Mouse (Mus musculus): ENCODE data around the gene Dynlt1b.
"Not testable (repeated sequence)": the region's sequence is repeated elsewhere in the genome, so short reads cannot be mapped to it uniquely, and the experiment has no call there.

Gene Dynlt1b

DNA sequence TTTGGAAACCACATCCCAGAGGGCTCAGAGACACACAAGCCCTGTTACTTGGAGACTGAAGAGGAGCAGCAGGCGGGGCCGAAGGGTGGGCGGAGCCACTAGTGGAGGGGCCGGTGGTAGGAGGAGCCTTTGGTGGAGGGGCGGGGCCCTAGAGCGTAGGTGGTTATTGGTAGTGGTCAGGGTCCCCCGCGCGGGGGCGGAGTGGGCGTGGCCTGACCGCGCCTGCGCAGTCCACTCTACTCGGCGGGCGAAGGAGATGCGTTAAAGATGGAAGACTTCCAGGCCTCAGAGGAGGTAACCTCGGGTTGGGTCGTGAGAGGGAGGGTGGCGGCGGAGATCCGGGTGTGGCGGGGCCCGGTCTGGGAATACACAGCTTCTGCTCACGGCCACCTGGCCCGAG lies at the start of gene Dynlt1b:
Gene Dynlt1b, plus strand, starts transcription at position 168 of the 400 bp plus-strand sequence.
- peak; percentile 100 for DNase-seq (ENCODE audit: low spot score in 2 of 2)

GRCm38 (mm10) chr17:6380182-6380841 lies 49.6 kb upstream of the Dynlt1b start:
- not testable (repeated sequence) for DNase-seq (ENCODE audit: low spot score in 2 of 2)

DNA sequence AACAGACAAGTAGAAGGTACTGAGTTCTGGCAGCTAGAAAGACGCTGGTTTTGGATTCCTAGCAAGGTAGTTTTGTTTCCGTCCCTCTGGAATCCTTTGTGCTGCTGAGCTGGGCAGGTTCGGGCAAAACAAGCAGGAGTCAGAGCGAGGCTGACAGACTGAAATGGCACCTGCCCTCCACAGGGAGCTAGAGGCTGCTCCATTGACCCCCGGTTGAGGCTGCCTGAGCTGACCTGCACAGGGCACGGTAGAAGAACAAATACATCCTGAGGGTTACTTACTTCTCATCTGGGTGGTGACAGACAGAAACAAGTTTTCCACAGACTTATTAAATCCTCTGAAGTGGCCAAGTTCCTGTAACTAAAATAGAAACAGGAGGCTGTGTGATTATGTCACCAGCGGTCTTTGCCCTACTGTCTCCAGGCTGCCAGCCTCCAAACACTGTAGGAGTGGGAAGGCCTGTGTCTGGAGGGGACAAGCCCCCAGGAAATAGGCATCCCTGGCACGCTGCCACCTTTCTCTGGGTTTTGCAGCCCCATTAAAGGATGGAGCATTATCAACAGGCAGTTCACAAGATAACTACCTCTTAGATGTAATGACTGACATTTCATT lies 48.7 kb upstream of the Dynlt1b start:
- not testable (repeated sequence) for DNase-seq (ENCODE audit: low spot score in 2 of 2)

- not testable (repeated sequence) for DNase-seq (ENCODE audit: low spot score in 2 of 2)
Measured at GRCm38 (mm10) chr17:6386927-6387326, 43.0 kb upstream of the Dynlt1b start.

DNA sequence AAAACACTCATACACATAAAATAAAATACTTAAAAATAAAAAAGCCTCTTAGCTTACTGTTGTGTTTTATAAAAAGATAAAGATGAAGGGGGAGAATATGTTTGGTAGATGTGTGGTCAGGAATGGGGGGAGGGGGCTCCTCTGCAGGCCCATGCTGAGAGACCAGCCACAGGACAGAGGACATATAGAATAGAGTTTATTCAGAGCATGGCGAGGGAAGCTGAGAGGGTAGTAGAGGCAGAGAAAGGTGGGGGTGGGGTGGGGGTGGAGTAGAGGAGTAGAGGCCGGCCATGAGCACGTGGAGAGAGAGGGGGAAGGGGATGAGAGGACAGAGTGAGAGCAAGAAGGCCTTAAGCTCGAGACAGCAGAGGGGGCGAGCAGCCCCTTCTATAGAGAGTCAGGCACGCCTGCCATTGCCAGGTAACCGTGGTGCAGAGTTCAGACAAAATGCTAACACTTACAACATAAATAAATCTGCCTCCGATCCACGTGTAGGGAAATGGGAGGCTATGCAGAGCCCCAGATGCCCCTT lies 42.5 kb upstream of the Dynlt1b start:
- DNase-seq (ENCODE audit: low spot score in 2 of 2), result not testable (repeated sequence)

- DNase-seq (ENCODE audit: low spot score in 2 of 2), result not testable (repeated sequence)
Measured at GRCm38 (mm10) chr17:6389463-6389862, 40.4 kb upstream of the Dynlt1b start.

- DNase-seq (ENCODE audit: low spot score in 2 of 2), result not testable (repeated sequence)
Measured at GRCm38 (mm10) chr17:6390731-6391130, 39.2 kb upstream of the Dynlt1b start.

GRCm38 (mm10) chr17:6391736-6392135 lies 38.2 kb upstream of the Dynlt1b start:
- not testable (repeated sequence) for DNase-seq (ENCODE audit: low spot score in 2 of 2)

- not testable (repeated sequence) for DNase-seq (ENCODE audit: low spot score in 2 of 2)
Measured at GRCm38 (mm10) chr17:6392473-6393340, 37.2 kb upstream of the Dynlt1b start.

DNA sequence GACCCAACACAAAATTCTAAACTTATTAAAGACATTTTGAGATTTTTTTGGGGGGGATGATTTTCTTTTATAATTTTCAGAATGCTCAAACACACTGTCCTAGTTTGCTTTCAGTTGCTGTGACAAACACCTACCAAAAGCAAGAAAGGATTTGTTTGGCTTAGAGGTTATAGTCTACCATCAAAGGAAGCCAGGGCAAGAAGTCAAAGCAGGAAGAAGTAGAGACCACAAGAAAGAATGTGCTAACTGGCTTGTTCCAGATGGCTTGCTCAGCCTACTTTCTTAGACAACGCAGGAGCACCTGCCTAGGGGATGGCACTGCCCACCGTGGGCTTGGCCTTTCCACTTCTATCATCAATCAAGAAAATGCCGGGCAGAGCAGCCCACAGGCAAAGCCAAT lies 31.8 kb upstream of the Dynlt1b start:
- not testable (repeated sequence) for DNase-seq (ENCODE audit: low spot score in 2 of 2)

GRCm38 (mm10) chr17:6398816-6399215 lies 31.1 kb upstream of the Dynlt1b start:
- not testable (repeated sequence) for DNase-seq (ENCODE audit: low spot score in 2 of 2)

DNA sequence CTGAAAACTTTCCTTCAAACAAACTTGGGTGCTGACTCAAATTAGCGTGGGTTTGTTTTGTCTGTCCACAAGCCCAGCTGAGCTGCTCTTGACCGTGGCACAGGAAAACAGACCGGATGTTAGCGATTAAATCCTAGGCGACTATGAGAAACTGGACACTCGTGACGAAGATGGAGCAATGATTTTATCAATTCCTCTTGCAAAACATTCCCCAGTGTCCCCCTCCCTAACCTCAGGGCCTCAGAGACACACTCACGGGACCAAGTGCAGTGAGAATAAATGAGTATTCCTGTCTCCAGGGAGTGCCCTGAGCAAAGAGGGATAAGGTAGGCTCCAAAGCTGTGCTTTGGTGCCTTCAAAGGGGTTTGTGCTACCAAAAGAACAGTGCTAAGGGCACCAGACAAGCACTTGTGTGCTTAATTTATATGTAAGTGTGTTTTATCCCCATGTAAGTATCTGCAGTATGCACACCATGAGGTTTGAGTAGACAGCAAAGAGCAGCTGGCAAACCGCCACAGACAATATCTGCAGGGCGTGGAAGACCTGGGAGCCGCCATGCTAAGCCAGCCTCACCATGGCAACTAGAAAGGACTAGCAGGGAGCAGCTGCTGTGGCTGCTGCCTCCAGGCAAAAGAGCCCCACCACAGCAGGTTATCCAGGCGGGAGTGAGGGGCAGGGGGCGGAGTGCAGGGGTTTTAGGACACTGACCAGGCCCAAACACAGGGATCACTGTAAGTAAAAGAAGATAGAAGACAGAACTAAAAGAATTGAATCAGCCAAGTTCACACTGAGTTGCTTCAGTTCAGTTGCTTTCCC lies 30.4 kb upstream of the Dynlt1b start:
- DNase-seq (ENCODE audit: low spot score in 2 of 2), result not testable (repeated sequence)

- DNase-seq (ENCODE audit: low spot score in 2 of 2), result not testable (repeated sequence)
Measured at GRCm38 (mm10) chr17:6400097-6400489, 29.8 kb upstream of the Dynlt1b start.

DNA sequence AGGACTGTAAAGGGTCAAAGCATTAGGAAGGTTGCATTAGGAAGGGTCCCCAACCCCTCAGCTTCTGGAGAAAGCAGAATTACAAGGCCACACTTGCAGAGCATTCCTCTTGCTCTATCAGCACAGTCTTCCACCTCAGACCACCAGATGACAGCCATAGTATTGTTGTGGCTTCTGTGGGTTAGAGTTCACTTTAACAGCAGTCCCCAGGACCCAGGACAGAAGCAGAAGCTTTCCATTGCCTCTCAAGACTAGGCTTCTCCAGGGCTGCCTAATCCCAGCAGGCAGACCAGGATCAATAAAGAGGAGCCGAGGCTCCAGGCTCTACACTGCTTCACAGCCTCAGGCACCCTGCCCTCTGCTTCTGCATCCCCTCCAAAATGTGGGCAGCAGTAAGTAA lies 25.4 kb upstream of the Dynlt1b start:
- DNase-seq (ENCODE audit: low spot score in 2 of 2), result not testable (repeated sequence)

DNA sequence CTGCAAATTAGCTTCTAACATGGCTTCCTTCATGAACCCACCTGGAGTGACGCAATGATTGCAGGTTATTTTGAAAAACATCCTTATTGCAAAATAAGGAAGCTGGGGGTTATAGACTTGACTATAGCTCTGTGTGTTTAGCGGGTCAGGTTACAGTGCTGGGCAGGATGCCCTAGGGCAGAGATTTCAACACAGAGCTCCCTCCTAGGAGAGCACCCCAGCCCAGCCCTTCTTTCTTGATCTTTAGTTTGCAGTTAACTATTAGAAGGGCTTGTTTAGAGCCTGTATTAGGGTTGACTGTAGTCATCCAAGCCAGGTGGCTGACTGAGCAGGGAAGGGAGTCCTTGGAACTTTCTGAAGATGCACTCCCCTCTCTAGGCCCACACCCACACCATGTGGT lies 22.9 kb upstream of the Dynlt1b start:
- DNase-seq (ENCODE audit: low spot score in 2 of 2), result not testable (repeated sequence)

- not testable (repeated sequence) for DNase-seq (ENCODE audit: low spot score in 2 of 2)
Measured at GRCm38 (mm10) chr17:6410713-6411213, 19.1 kb upstream of the Dynlt1b start.

GRCm38 (mm10) chr17:6417118-6417517 lies 12.8 kb upstream of the Dynlt1b start:
- not testable (repeated sequence) for DNase-seq (ENCODE audit: low spot score in 2 of 2)

DNA sequence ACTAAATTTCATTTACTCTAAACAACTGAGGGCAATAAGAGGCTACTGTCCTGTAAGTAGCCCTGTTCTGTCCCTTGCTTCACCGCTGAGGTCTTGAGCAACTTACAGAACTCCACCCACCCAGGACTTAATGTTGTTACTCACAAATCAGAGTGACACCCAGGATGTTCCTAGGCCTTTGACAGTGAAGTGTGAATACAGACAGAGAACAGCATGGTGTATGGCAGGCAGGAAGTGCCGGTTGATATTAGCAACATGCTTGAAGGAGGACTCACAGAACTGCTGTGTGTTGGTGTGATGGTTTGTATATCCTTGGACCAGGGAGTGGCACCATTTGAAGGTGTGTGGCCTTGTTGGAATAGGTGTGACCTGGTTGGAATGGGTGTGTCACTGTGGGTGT lies 9.4 kb upstream of the Dynlt1b start:
- not testable (repeated sequence) for DNase-seq (ENCODE audit: low spot score in 2 of 2)

DNA sequence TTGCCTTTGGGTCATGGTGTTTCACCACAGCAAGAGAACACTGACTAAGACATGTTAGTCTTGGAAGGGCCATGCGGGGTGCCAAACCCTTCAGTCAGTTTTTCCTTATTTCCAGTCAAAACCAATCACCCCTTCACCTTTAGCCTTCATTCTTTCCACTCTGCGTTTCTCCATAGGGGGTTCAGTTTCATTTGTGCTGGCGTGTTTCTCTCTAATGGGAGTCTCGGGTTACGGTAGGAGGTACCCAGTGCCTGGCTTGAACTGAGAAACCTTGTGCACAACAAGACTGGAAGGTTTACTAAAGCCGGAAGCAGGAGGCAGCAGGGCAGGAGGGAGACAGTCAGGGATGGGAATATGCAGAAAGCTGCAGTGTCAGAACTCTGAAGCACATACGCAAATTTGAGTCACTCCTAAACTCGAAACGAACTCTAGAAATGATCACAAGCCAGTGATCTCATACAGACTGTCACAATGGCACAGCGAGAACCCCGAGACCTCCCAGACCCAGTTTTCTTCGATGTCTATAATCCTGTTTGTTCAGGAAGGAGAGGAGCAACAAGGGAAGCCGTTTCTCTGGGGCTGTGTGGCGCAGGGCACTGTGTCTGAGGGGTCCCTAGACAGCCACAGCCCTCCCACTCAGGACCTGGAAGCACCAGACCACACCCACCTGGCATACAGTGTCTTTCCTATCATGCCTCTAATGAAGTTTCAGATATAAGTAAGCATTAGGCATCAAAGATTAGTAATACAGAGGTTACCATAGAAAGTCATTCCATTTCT lies 8.2 kb upstream of the Dynlt1b start:
- DNase-seq (ENCODE audit: low spot score in 2 of 2), result not testable (repeated sequence)

DNA sequence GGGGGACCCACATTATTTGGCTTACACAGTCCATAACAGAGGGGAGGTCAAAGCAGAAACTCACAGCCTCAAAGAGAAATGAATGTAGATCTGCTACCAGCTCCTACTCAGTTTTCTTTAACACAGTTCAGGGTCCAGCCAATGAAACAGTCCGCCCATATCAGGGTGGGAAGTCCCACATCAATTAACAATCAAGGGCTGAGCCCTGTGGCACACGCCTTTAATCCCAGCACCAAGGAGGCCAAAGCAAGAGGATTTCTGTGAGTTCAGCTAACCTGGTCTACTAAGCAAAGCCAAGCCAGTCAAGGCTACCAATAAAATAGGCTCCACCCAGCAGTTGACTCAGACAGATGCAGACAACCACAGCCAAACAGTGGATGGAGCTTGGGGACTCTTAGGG lies 7.5 kb upstream of the Dynlt1b start:
- not testable (repeated sequence) for DNase-seq (ENCODE audit: low spot score in 2 of 2)
